Mouse (Mus musculus) c-Kit-positive CD71-negative TER-119-negative erythroid progenitor cells, embryonic 14.5 days (primary cell): ENCODE measurements at regions not wholly inside any gene's neighbourhood (a gene's known extent, or its start where the extent isn't known, plus 50 kb on each side); places are given as distances from the start of the nearest gene placed in this dataset.

ENCODE experiments used
- DNase-seq: peaks from one replicate; pipeline ENCODE4 v3.0.0-alpha.2; 2013; ENCODE audit warnings: low read depth

- DNase-seq, result no peak
These were observed 103.7 kb upstream of the Arhgap5 start for GRCm38 (mm10) chr12:52400099-52400498.

GRCm38 (mm10) chr12:52402711-52403110 lies 101.1 kb upstream of the Arhgap5 start:
- DNase-seq, result no peak

GRCm38 (mm10) chr12:52406386-52406785 lies 97.4 kb upstream of the Arhgap5 start:
- DNase-seq, result no peak

- no peak for DNase-seq
These were observed 95.4 kb upstream of the Arhgap5 start for GRCm38 (mm10) chr12:52408307-52408895.

- no peak for DNase-seq
These were observed 94.6 kb upstream of the Arhgap5 start for GRCm38 (mm10) chr12:52409221-52409620.

GRCm38 (mm10) chr12:52412172-52412571 lies 91.6 kb upstream of the Arhgap5 start:
- DNase-seq, result no peak

- DNase-seq, result no peak
These were observed 90.7 kb upstream of the Arhgap5 start for GRCm38 (mm10) chr12:52413046-52413473.

GRCm38 (mm10) chr12:52422729-52423128 lies 81.0 kb upstream of the Arhgap5 start:
- no peak for DNase-seq

GRCm38 (mm10) chr12:52424336-52425034 lies 79.3 kb upstream of the Arhgap5 start:
- DNase-seq, result no peak

GRCm38 (mm10) chr12:52429935-52430334 lies 73.8 kb upstream of the Arhgap5 start:
- no peak for DNase-seq

GRCm38 (mm10) chr12:52431933-52432332 lies 71.8 kb upstream of the Arhgap5 start:
- no peak for DNase-seq

GRCm38 (mm10) chr12:52434021-52434420 lies 69.8 kb upstream of the Arhgap5 start:
- DNase-seq, result peak; percentile 5

- DNase-seq, result no peak
These were observed 68.5 kb upstream of the Arhgap5 start for GRCm38 (mm10) chr12:52435321-52435720.

GRCm38 (mm10) chr12:52435795-52436211 lies 68.0 kb upstream of the Arhgap5 start:
- no peak for DNase-seq

GRCm38 (mm10) chr12:52436941-52437340 lies 66.8 kb upstream of the Arhgap5 start:
- no peak for DNase-seq

GRCm38 (mm10) chr12:52439241-52439640 lies 64.5 kb upstream of the Arhgap5 start:
- no peak for DNase-seq

GRCm38 (mm10) chr12:52440868-52441365 lies 62.9 kb upstream of the Arhgap5 start:
- DNase-seq, result no peak

- DNase-seq, result no peak
These were observed 61.4 kb upstream of the Arhgap5 start for GRCm38 (mm10) chr12:52442337-52442736.

- no peak for DNase-seq
These were observed 58.0 kb upstream of the Arhgap5 start for GRCm38 (mm10) chr12:52445731-52446130.

- DNase-seq, result no peak
These were observed 57.3 kb upstream of the Arhgap5 start for GRCm38 (mm10) chr12:52446501-52446900.

- no peak for DNase-seq
These were observed 56.3 kb upstream of the Arhgap5 start for GRCm38 (mm10) chr12:52447482-52447881.

- DNase-seq, result no peak
These were observed 55.6 kb upstream of the Arhgap5 start for GRCm38 (mm10) chr12:52448218-52448617.

GRCm38 (mm10) chr12:52453890-52454289 lies 49.9 kb upstream of the Arhgap5 start:
- no peak for DNase-seq
